Mouse (Mus musculus) embryonic facial prominence, embryonic 13.5 days (tissue): ENCODE measurements around the gene Padi3. TPM values are rescaled to one million over a fixed set of nuclear protein-coding genes. Genes with fewer than 3 reads are reported as not detected.

Experiments
- ATAC-seq: fragments of 200-750 bp; cut with Nextera tagmentation; 2 replicates; pipeline ENCODE4 v1.8.0; 2017; ENCODE audit warnings: low read depth; ENCODE audit not compliant: insufficient number of reproducible peaks, insufficient read depth, low FRiP score, low TSS enrichment
- H3K27ac ChIP-seq: fragments of 300-500 bp; sonication (generic); 2 replicates; pipeline ENCODE4 v1.5.1; 2015; ENCODE audit warnings: moderate library complexity, mild to moderate bottlenecking, inconsistent platforms
- H3K27me3 ChIP-seq: fragments of 300-500 bp; sonication (generic); 2 replicates; pipeline ENCODE4 v1.6.1; 2015; ENCODE audit warnings: mild to moderate bottlenecking, inconsistent platforms
- H3K36me3 ChIP-seq: fragments of 300-500 bp; sonication (generic); 2 replicates; pipeline ENCODE4 v1.6.1; 2015; ENCODE audit warnings: mild to moderate bottlenecking, inconsistent platforms
- H3K4me1 ChIP-seq: fragments of 300-500 bp; sonication (generic); 2 replicates; pipeline ENCODE4 v1.6.1; 2015; ENCODE audit warnings: inconsistent platforms
- H3K4me2 ChIP-seq: fragments of 300-500 bp; sonication (generic); 2 replicates; pipeline ENCODE4 v1.6.1; 2015; ENCODE audit warnings: moderate library complexity, mild to moderate bottlenecking, inconsistent platforms
- H3K4me3 ChIP-seq: fragments of 300-500 bp; sonication (generic); 2 replicates; pipeline ENCODE4 v1.5.1; 2015; ENCODE audit warnings: mild to moderate bottlenecking, inconsistent platforms
- H3K9ac ChIP-seq: fragments of 300-500 bp; sonication (generic); 2 replicates; pipeline ENCODE4 v1.6.1; 2015; ENCODE audit warnings: mild to moderate bottlenecking, inconsistent platforms
- H3K9me3 ChIP-seq: fragments of 300-500 bp; sonication (generic); 2 replicates; pipeline ENCODE4 v1.6.1; 2016; ENCODE audit warnings: inconsistent platforms
- WGBS: fragments of 180-500 bp; shearing (Covaris S2); methylation state at CpG from one replicate; pipeline ENCODE4 v1.1.7; 2015; ENCODE audit warnings: mixed read lengths; 5-methylcytosine and 5-hydroxymethylcytosine counted together
- polyA plus RNA-seq: library from polyadenylated mRNA; unstranded; fragments of >200 nt; fragmentation: Nextera tagmentation; extraction: Ambion mirVana; gene quantifications from 2 replicates; pipeline ENCODE4 v1.2.1, GENCODE M21; 2015

Padi3 gene
- polyA plus RNA-seq, 1 experiment from 2014 or later = 0.28 TPM

- H3K4me1 ChIP-seq = peaks cover 3% of the 10 kb centered on the region; the same call in 1 of the 2 replicates
- H3K9ac ChIP-seq = no peak overlapping the region
- no peaks in the 10 kb centered on the region for H3K9me3 ChIP-seq
- H3K4me2 ChIP-seq = no peak overlapping the region
- WGBS = 75% methylated on average over 13 of the region's 13 CpGs
- no peaks in the 10 kb centered on the region for H3K36me3 ChIP-seq
- no peaks in the 10 kb centered on the region for H3K27me3 ChIP-seq
- no peak for ATAC-seq
- no peak overlapping the region for H3K27ac ChIP-seq
- no peak overlapping the region for H3K4me3 ChIP-seq
Measured at GRCm38 (mm10) chr4:140776623-140777022, 33.8 kb downstream of the Padi3 start.

- H3K4me1 ChIP-seq = peaks cover 3% of the 10 kb centered on the region; the same call in 1 of the 2 replicates
- no peak overlapping the region for H3K9ac ChIP-seq
- no peaks in the 10 kb centered on the region for H3K36me3 ChIP-seq
- no peaks in the 10 kb centered on the region for H3K9me3 ChIP-seq
- ATAC-seq = no peak
- H3K27me3 ChIP-seq = no peaks in the 10 kb centered on the region
- H3K4me2 ChIP-seq = no peak overlapping the region
- WGBS = 84% methylated on average over 10 of the region's 10 CpGs
- no peak overlapping the region for H3K27ac ChIP-seq
- no peak overlapping the region for H3K4me3 ChIP-seq
Measured at GRCm38 (mm10) chr4:140775876-140776275, 34.6 kb downstream of the Padi3 start.

- Histone ChIP-seq H3K4me1 (peaks cover 8% of the 10 kb centered on the region; the same call in 1 of the 2 replicates), H3K4me3 (no peak overlapping the region), H3K9me3 (no peaks in the 10 kb centered on the region), H3K36me3 (no peaks in the 10 kb centered on the region), H3K9ac (no peak overlapping the region), H3K27me3 (no peaks in the 10 kb centered on the region), H3K27ac (no peak overlapping the region), H3K4me2 (no peak overlapping the region)
- ATAC-seq = no peak
- 81% methylated on average over 9 of the region's 9 CpGs for WGBS
Measured at GRCm38 (mm10) chr4:140774893-140775292, 35.6 kb downstream of the Padi3 start.

DNA sequence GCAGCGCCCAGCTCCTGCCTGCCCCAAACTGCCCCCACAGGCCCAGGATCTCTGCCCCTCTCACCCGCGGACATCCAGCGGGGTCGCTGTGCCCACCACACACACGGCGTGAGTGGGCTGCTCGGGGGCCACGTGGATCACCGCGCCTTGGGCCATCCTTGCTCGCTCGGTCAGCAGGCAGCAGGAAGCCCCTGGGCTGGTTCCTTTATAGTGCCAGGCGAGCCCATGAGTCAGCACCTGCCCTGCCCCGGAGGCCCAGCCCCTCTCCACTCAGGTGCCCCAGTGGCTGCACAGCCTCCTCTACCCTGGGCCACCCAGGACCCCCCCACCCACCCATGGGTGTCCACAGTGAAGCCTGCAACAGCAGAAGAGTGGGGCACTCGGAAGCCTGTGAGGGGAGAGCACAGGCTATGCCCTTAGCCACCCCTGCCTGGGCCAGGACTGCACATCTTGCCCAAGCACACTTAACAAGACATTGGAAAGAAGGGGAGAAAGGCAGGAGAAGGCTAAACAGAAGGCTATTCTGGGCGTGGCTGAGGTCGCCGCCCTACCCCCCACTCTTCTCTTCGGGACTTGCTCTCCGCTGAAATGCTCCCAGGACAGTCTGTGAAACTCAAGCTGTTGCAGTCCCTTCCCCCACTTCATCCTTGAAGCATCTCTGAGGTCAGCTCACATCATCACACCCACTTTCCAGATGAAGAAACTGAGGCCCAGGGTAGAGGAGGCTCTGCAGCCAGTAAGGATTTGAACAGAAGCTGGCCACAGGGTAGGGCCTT is 36.2 kb downstream of the Padi3 start, which contains the start of gene Padi4:
Gene Padi4, minus strand, starts transcription at position 212 of the 776 bp plus-strand sequence.
- Histone ChIP-seq H3K4me1 (peaks cover 6% of the 10 kb centered on the region; the same call in 1 of the 2 replicates), H3K27me3 (no peaks in the 10 kb centered on the region), H3K4me2 (no peak within 1 kb of the TSS), H3K9ac (no peak within 1 kb of the TSS), H3K9me3 (no peaks in the 10 kb centered on the region), H3K27ac (no peak within 1 kb of the TSS), H3K4me3 (no peak within 1 kb of the TSS), H3K36me3 (no peaks in the 10 kb centered on the region)
- ATAC-seq = no peak
- WGBS = 83% methylated on average over 21 of the region's 21 CpGs

DNA sequence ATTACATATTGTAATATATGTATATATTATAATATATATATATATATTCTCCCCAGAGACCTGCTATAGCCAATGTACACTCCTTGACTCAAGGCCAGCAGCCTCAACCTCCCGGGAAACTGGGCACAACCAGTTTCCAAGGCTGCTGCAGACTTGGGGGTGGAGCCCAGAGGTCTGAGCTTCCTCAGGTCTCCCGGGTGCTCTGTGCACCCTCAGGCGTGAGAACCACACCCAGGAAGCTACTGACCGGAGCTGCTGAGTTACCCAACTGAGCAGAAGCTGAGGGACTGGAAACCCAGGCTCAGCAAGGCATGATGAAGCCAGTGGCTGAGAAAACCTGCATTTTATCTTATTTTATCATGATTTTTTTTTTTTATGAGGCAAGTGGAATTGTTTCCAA is 39.4 kb downstream of the Padi3 start:
- no peak for ATAC-seq
- Histone ChIP-seq H3K9ac (no peak overlapping the region), H3K36me3 (no peaks in the 10 kb centered on the region), H3K4me1 (peaks cover 6% of the 10 kb centered on the region; the same call in 1 of the 2 replicates), H3K4me2 (no peak overlapping the region), H3K4me3 (no peak overlapping the region), H3K27me3 (no peaks in the 10 kb centered on the region), H3K27ac (no peak overlapping the region), H3K9me3 (no peaks in the 10 kb centered on the region)
- 28% methylated on average over 4 of the region's 4 CpGs for whole genome bisulfite sequencing

GRCm38 (mm10) chr4:140770433-140770832 is 40.0 kb downstream of the Padi3 start:
- Histone ChIP-seq H3K27me3 (no peaks in the 10 kb centered on the region), H3K4me1 (peaks cover 6% of the 10 kb centered on the region; the same call in 1 of the 2 replicates), H3K36me3 (no peaks in the 10 kb centered on the region), H3K9ac (peak overlapping the region; percentile 54), H3K9me3 (no peaks in the 10 kb centered on the region), H3K4me2 (peak overlapping the region; percentile 49), H3K27ac (no peak overlapping the region), H3K4me3 (peak overlapping the region; percentile 27)
- WGBS = 3% methylated on average over 13 of the region's 13 CpGs
- ATAC-seq = no peak

- WGBS = 84% methylated on average over 5 of the region's 5 CpGs
- H3K27ac ChIP-seq = no peak overlapping the region
- H3K4me3 ChIP-seq = no peak overlapping the region
- H3K9me3 ChIP-seq = no peaks in the 10 kb centered on the region
- H3K36me3 ChIP-seq = no peaks in the 10 kb centered on the region
- no peak overlapping the region for H3K4me2 ChIP-seq
- no peak for ATAC-seq
- no peak overlapping the region for H3K9ac ChIP-seq
- peaks cover 6% of the 10 kb centered on the region; the same call in 1 of the 2 replicates for H3K4me1 ChIP-seq
- no peaks in the 10 kb centered on the region for H3K27me3 ChIP-seq
Measured at GRCm38 (mm10) chr4:140768973-140769372, 41.5 kb downstream of the Padi3 start.

DNA sequence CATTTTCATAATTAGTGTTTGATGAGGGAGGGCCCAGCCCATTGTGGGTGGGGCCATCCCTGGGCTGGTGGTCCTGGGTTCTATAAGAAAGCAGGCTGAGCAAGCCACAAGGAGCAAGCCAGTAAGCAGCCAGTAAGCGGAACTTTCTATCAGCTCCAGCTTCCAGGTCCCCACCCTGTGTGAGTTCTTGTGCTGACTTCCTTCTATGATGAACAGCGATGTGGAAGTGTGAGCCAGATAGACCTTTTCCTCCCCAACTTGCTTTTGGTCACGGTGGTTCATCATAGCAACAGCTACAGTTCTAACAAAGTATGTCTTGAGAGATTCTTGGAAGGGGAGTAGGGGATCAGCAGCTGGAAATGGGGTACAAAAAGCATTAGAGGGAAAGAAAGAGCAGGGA is 44.5 kb downstream of the Padi3 start:
- H3K4me2 ChIP-seq = no peak overlapping the region
- 86% methylated on average over 3 of the region's 3 CpGs for WGBS
- no peak overlapping the region for H3K9ac ChIP-seq
- no peaks in the 10 kb centered on the region for H3K27me3 ChIP-seq
- H3K36me3 ChIP-seq = no peaks in the 10 kb centered on the region
- ATAC-seq = no peak
- H3K4me1 ChIP-seq = peaks cover 6% of the 10 kb centered on the region; the same call in 1 of the 2 replicates
- H3K27ac ChIP-seq = no peak overlapping the region
- no peaks in the 10 kb centered on the region for H3K9me3 ChIP-seq
- H3K4me3 ChIP-seq = no peak overlapping the region

DNA sequence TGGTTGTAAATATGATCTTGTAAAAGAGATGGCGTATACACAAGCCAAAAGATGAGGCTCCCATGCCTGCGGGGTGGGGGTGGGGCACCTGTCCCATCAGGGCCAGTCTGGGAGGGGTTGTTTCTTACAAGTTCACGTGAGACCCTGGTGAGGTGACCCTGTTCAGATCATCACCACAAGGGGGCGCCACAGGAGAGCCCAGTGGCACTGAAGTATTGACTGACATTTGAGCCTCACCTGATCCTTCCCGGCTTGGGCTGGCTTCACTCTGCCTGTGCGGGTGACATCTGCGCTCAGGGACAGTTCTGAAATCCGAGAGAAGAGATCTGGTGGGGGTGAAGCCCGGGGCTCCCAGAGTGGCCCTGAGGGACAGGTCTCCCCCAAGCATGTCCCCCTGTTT is 47.3 kb downstream of the Padi3 start:
- Histone ChIP-seq H3K36me3 (no peaks in the 10 kb centered on the region), H3K27ac (no peak overlapping the region), H3K4me1 (peaks cover 2% of the 10 kb centered on the region; the same call in 1 of the 2 replicates), H3K27me3 (no peaks in the 10 kb centered on the region), H3K4me2 (no peak overlapping the region), H3K4me3 (no peak overlapping the region), H3K9ac (no peak overlapping the region), H3K9me3 (no peaks in the 10 kb centered on the region)
- no peak for ATAC-seq
- 8% methylated on average over 9 of the region's 9 CpGs for WGBS

- Histone ChIP-seq H3K27ac (no peak overlapping the region), H3K9ac (no peak overlapping the region), H3K9me3 (no peaks in the 10 kb centered on the region), H3K36me3 (no peaks in the 10 kb centered on the region), H3K27me3 (no peaks in the 10 kb centered on the region), H3K4me3 (no peak overlapping the region), H3K4me1 (peaks cover 8% of the 10 kb centered on the region; the same call in 1 of the 2 replicates), H3K4me2 (no peak overlapping the region)
- no peak for ATAC-seq
- 85% methylated on average over 7 of the region's 7 CpGs for WGBS
Measured at GRCm38 (mm10) chr4:140761601-140762000, 48.8 kb downstream of the Padi3 start.

GRCm38 (mm10) chr4:140755811-140756210 is 54.6 kb downstream of the Padi3 start:
- Histone ChIP-seq H3K9ac (no peak overlapping the region), H3K4me2 (no peak overlapping the region), H3K27ac (no peak overlapping the region), H3K36me3 (no peaks in the 10 kb centered on the region), H3K9me3 (no peaks in the 10 kb centered on the region), H3K4me1 (peaks cover 8% of the 10 kb centered on the region; the same call in 1 of the 2 replicates), H3K27me3 (no peaks in the 10 kb centered on the region; the same call in 1 of the 2 replicates), H3K4me3 (no peak overlapping the region)
- 87% methylated on average over 3 of the region's 3 CpGs for WGBS
- no peak for ATAC-seq

GRCm38 (mm10) chr4:140753366-140753765 is 57.1 kb downstream of the Padi3 start:
- H3K4me1 ChIP-seq = peaks cover 8% of the 10 kb centered on the region; the same call in 1 of the 2 replicates
- H3K9ac ChIP-seq = no peak overlapping the region
- H3K4me2 ChIP-seq = no peak overlapping the region
- no peak overlapping the region for H3K4me3 ChIP-seq
- H3K9me3 ChIP-seq = no peaks in the 10 kb centered on the region
- WGBS = 58% methylated on average over 7 of the region's 7 CpGs
- peaks cover 12% of the 10 kb centered on the region for H3K27me3 ChIP-seq
- H3K27ac ChIP-seq = no peak overlapping the region
- no peak for ATAC-seq
- H3K36me3 ChIP-seq = no peaks in the 10 kb centered on the region
